Mouse (Mus musculus) urinary bladder, postnatal 25 days (tissue): Measurements from ENCODE around the gene Rabep1.

Experiments
- DNase-seq: peaks from one replicate; pipeline ENCODE4 v3.0.0; 2022; ENCODE audit warnings: low spot score

The Rabep1 gene

DNA sequence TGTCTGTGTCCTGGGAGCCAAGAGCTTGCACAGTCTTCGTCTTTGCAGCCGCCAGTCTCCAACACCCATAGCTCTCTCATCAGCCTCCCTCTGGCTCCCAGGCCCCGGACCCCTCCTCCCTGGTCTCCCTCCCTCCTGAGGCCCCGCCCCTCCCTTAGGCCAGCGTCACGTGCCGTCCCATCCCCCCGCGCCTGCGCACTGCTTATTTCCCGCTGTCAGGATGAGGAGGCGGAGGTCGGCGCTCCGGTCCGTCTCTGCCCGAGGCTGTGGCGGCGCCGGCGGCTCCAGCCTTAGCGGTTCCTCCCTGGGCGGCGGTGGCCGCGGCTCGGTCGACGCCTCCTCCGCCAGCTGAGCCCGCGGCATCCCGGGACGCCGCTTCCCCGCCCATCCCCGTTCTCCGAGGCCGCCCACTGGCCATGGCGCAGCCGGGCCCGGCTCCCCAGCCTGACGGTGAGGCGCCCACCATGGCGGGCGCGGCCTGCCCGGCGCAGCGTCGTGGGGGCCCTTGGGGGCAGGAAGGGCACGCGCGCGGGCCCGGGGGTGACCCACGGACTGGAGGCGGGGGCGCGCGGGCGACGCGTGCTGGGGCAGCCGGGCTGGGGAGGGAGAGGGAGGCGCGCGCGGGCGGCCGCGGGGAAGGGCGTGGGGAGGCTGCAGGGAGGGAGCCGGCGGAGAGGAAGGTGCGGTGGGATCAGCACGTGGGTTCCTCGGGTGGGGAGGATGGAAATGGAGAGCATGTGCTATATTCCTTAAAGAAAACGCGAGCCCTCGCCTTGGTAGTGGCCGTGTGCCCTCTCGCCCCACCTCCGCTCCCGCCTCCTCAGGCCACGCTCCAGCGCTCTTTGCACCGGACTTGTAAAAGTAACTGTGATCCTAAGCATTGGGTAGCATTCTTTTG is at the start of gene Rabep1:
Rabep1 (plus strand) TSS at position 220 of the 898 bp plus-strand sequence.
- peak; percentile 97 for DNase-seq

GRCm38 (mm10) chr11:70802208-70802864 is 42.2 kb upstream of the Rabep1 start:
- no peak for DNase-seq

DNA sequence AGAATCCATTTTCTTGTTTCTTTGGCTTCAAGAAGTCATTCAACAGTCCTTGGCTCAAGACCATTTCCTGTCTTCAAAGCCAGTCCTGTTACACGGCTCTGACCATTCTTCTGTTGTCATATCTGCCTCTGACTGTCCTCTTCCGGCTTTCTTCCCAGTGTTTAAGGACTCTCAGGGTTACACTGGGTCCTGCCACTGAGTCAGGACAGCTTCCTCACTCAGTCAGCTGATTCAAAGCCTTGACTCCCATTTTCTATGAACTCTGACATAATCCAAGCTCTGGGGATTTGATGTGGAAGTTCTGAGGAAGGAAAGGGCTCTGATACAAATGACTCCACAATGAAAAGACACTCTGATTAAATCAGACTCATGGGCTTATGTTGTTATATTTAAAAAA is 41.7 kb upstream of the Rabep1 start:
- DNase-seq, result no peak

- no peak for DNase-seq
Measured at GRCm38 (mm10) chr11:70803711-70804200, 40.8 kb upstream of the Rabep1 start.

DNA sequence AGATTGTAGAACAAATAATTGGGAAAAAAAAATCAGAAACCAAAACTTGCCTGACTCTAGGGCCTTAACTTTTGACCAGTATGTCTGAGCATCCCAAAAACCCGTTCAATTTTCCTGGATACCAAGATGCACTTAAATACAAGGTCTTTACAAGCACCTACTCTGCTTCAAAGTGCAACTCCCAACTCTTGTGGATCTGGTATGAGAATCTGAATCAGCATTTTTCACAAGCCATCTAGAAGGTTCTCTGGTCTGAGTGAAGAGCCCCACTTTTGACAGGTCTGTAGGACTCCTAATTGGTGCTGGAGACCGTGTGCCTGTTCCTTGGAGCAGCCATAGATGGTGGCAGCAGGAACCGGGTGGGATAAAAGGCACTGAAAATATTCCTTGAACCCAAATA is 40.2 kb upstream of the Rabep1 start:
- DNase-seq, result no peak

GRCm38 (mm10) chr11:70805641-70806175 is 38.9 kb upstream of the Rabep1 start:
- DNase-seq, result no peak

- no peak for DNase-seq
Measured at GRCm38 (mm10) chr11:70806697-70807096, 37.9 kb upstream of the Rabep1 start.

DNA sequence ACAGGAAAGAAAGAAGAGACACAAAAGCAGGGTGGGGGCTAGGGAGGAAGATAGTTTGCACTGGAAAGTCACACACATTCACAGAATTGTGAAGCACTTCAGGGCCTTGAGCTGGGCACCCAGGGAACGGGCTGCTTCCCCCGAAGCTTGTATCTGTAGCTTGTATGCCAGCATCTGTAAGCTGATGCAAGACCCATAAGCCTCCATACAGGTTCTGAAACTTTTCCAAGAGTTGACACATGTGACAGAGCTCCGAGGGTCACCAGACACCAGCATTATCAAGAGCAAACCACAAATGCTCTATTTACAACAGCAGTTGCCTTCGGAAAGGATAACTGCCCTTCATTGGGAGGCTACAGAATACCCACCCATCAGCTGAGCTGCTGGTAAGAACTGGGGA is 36.9 kb upstream of the Rabep1 start:
- DNase-seq, result no peak

GRCm38 (mm10) chr11:70808101-70808500 is 36.5 kb upstream of the Rabep1 start:
- no peak for DNase-seq

- DNase-seq, result no peak
Measured at GRCm38 (mm10) chr11:70809011-70809410, 35.6 kb upstream of the Rabep1 start.

DNA sequence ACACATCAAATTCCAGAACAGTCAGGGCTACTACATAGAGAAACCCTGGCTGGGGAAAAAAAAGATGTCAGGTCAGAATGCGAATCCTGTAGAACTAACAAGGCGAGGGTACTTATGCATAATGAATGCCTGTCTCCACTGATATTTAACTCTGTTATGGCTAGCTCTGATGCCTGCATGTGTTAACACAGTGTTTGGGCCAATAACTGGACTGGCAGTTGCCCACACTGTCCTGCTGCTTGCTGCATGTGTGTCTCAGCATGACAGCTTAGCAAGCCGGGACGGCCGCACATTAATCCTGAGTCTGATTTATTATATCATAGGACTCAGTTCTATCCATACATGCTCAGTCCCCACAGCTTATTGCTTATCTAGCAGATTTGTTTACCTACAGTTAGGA is 33.5 kb upstream of the Rabep1 start:
- DNase-seq, result no peak

- DNase-seq, result no peak
Measured at GRCm38 (mm10) chr11:70811471-70812240, 32.9 kb upstream of the Rabep1 start.

DNA sequence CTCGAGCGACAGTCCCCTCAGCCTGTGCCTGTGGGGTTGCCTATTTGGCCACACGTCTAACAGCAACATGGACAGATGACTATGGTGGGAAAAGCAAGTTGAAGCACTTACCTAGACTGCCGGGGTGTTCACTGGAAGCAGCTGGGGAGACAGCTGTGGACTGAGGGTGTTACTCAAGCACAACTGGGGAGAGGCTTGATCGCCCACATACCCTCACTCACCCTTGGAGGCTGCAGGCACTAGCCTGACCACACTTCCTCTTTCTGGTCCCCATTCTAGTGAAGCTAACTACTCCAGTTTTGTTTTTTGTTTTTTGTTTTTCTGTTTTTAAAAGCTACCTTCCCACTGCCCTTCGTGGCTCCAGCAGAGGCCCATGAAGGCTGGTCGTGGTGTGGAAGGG is 32.2 kb upstream of the Rabep1 start, which contains the start of gene Scimp:
Scimp (minus strand) TSS at position 222 of the 400 bp plus-strand sequence.
- no peak for DNase-seq

DNA sequence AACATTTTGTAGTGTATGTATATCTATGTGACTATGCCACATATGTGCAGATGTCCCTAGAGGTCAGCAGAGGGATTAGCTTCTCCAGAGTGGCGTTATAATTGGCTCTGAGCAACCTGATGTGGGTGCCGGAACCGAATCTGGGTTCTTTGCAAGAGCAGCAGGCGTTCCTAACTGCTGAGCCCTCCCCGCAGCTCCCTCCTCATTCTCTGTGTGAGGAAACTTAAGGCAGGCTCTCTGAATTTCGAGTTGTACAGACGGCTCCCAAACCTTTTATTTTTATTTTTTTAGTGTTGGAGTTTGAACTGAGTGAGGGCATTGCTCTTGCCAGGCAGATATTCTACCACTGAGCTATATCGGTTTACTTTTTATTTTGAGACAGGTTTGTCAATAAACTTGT is 29.5 kb upstream of the Rabep1 start:
- DNase-seq, result no peak

DNA sequence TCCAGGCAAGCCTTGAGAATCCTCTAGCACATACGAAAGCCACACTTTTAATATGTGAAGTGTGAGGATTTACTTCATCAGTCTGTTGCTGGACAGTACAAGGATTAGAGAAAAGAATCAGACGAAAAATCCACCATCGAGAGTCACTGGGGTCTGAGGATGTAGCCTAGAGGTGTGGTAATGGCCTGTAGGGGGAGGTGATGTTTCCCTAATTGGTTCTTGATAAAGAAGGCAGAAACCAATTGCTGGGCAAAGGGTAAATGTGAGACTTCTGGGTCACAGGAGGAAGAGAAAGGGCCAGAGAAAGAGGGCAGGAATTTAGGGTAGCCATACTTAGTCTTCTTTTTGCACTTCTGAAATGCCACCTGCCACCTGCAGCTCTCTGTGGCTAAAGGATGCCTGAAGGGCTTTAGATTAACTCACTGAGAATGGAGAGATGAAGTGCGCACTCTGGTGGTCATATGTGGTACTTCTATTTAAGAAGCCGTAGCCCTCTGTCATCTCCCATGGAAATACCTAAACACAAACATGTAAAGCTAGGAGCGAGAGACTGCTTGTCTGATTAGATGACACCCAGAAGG is 29.0 kb upstream of the Rabep1 start:
- peak; percentile 31 for DNase-seq

GRCm38 (mm10) chr11:70816770-70817169 is 27.8 kb upstream of the Rabep1 start:
- no peak for DNase-seq

GRCm38 (mm10) chr11:70820120-70820519 is 24.5 kb upstream of the Rabep1 start:
- no peak for DNase-seq

DNA sequence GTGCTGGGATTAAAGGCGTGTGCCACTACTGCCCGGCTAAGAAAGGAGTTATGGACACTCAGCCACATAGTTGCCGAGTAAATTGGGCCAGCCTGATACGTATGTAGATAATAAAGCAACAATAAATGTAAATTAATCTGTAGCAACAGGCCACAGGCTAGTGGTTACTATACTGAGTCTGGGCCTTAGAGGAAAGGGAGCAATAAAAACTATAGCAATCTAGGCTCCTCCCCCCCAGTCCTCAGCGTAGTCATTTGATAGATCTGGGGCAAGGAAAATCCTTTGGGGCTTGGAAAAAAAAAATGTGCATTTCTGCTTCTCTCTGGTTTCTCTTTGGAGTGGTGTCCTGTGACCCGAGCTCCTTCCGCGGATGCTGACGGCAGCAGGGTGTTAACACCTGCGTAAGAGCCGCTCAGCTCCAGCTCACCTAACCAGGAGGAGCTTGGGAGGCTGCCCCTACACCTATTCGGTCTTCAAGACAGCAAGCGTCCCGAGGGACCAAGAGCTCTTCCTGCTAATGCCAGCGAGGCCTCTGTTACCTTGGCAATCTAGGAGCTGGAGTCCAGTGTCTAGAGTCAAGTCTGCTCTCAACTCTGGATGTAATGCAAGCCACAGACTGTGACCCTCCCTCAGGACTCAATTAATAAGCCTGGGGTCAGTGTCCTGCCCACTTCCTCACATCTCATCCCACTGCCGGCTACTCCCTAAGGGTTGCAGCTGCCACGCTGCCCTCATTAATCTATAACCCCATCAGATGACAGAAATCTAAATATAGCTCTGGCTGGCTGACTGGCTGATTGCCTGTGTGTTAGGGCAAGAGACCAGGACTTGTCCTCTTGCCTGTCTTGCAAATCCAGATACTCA is 22.6 kb upstream of the Rabep1 start:
- DNase-seq, result no peak

DNA sequence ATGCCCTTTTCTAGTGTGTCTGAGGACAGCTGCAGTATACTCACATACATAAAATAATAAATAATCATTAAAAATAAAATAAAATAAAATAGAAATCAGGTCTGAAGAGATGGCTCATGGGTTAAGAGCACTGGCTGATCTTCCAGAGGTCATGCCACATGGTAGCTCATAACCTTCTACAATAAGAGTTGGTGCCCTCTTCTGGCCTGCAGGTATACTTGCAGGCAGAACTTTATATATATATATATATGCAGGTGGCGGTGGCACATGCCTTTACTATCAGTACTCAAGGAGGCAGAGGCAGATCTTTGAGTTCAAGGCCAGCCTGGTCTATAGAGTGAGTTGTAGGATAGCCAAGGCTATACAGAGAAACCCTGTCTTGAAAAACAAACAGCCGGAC is 18.4 kb upstream of the Rabep1 start:
- DNase-seq, result no peak

GRCm38 (mm10) chr11:70828975-70829615 is 15.5 kb upstream of the Rabep1 start:
- no peak for DNase-seq
